Mouse (Mus musculus) liver, embryonic 11.5 days (tissue): Measurements from ENCODE around the gene Sfmbt2. TPM values are rescaled to one million over a fixed set of nuclear protein-coding genes. Genes with fewer than 3 reads are reported as not detected.
A peak's percentile ranks its signal among the peaks of the same experiment; 100 is the strongest.

Experiments used
- ATAC-seq: fragments of 200-750 bp; cut with Nextera tagmentation; replicated peaks from 2 replicates; pipeline ENCODE4 v1.8.0; 2017; ENCODE audit warnings: moderate number of reproducible peaks, mild to moderate bottlenecking, moderate TSS enrichment, moderate library complexity; ENCODE audit not compliant: low FRiP score
- DNase-seq: peaks from one replicate; pipeline ENCODE4 v3.0.0-alpha.2; 2017; ENCODE audit warnings: low spot score
- H3K27ac ChIP-seq: fragments of 300-500 bp; sonication (generic); 2 replicates; pipeline ENCODE4 v1.5.1; 2014; ENCODE audit warnings: mild to moderate bottlenecking, low read depth, low read length, control low read depth
- H3K27me3 ChIP-seq: fragments of 300-500 bp; sonication (generic); replicated peaks from 2 replicates; pipeline ENCODE4 v1.6.1; 2014; ENCODE audit warnings: low read length, mixed read lengths; ENCODE audit not compliant: control insufficient read depth, insufficient read depth
- H3K36me3 ChIP-seq: fragments of 300-500 bp; sonication (generic); 2 replicates; pipeline ENCODE4 v1.6.1; 2014; ENCODE audit warnings: mild to moderate bottlenecking, low read length, moderate library complexity, mixed read lengths; ENCODE audit not compliant: control insufficient read depth, insufficient read depth
- H3K4me1 ChIP-seq: fragments of 300-500 bp; sonication (generic); replicated peaks from 2 replicates; pipeline ENCODE4 v1.6.1; 2014; ENCODE audit warnings: low read length, mixed read lengths; ENCODE audit not compliant: control insufficient read depth, insufficient read depth
- H3K4me2 ChIP-seq: fragments of 300-500 bp; sonication (generic); 2 replicates; pipeline ENCODE4 v1.6.1; 2014; ENCODE audit warnings: mild to moderate bottlenecking, control low read depth, moderate library complexity
- H3K4me3 ChIP-seq: fragments of 300-500 bp; sonication (generic); 2 replicates; pipeline ENCODE4 v1.5.1; 2014; ENCODE audit warnings: low read depth, low read length, control low read depth
- H3K9ac ChIP-seq: fragments of 300-500 bp; sonication (generic); 2 replicates; pipeline ENCODE4 v1.6.1; 2014; ENCODE audit warnings: low read depth, low read length, control low read depth
- H3K9me3 ChIP-seq: fragments of 300-500 bp; sonication (generic); 2 replicates; pipeline ENCODE4 v1.6.1; 2016; ENCODE audit warnings: low read length, inconsistent platforms, mixed read lengths; ENCODE audit not compliant: control insufficient read depth
- WGBS: fragments of 180-500 bp; shearing (Covaris S2); extraction: QIAGEN DNeasy Blood & Tissue Kit; methylation state at CpG from one replicate; pipeline ENCODE4 v1.1.7; 2014; 5-methylcytosine and 5-hydroxymethylcytosine counted together
- polyA plus RNA-seq: library from polyadenylated mRNA; unstranded; fragments of >200 nt; fragmentation: Nextera tagmentation; extraction: Ambion mirVana; gene quantifications from 2 replicates; pipeline ENCODE4 v1.2.1, GENCODE M21; 2014

Sfmbt2 gene
- polyA plus RNA-seq: 1.9 and 2.2 TPM in 2 replicates

GRCm38 (mm10) chr2:10370176-10370575, at the start of gene Sfmbt2:
TSS of gene Sfmbt2 (plus strand) at chr2:10370510.
- no peak for ATAC-seq
- Histone ChIP-seq H3K4me3 (no peak within 1 kb of the TSS; the same call in 1 of the 2 replicates), H3K36me3 (no peaks in the 10 kb centered on the region)

GRCm38 (mm10) chr2:10321093-10321492, 49.2 kb upstream of the Sfmbt2 start:
- DNase-seq (no peak), ATAC-seq (no peak)
- no peaks in the 10 kb centered on the region for H3K9me3 ChIP-seq
- H3K4me2 ChIP-seq: no peak overlapping the region
- no peaks in the 10 kb centered on the region for H3K36me3 ChIP-seq
- no peak overlapping the region for H3K4me3 ChIP-seq
- H3K9ac ChIP-seq: no peak overlapping the region
- H3K27ac ChIP-seq: no peak overlapping the region
- no peaks in the 10 kb centered on the region for H3K27me3 ChIP-seq
- 73% methylated on average over 6 of the region's 6 CpGs for WGBS
- H3K4me1 ChIP-seq: no peaks in the 10 kb centered on the region

More at GRCm38 (mm10) chr2:10370176-10370575, at the start of gene Sfmbt2:
- Histone ChIP-seq H3K4me2 (no peak within 1 kb of the TSS), H3K9ac (no peak within 1 kb of the TSS), H3K9me3 (no peaks in the 10 kb centered on the region), H3K4me1 (no peaks in the 10 kb centered on the region; the same call in 1 of the 2 replicates), H3K27me3 (peaks cover 60% of the 10 kb centered on the region), H3K27ac (no peak within 1 kb of the TSS)
- DNase-seq: peak; percentile 34
- 2% methylated on average over 10 of the region's 10 CpGs for WGBS

GRCm38 (mm10) chr2:10323173-10323572, 47.1 kb upstream of the Sfmbt2 start:
- no peaks in the 10 kb centered on the region for H3K27me3 ChIP-seq
- no peaks in the 10 kb centered on the region for H3K9me3 ChIP-seq
- no peak for ATAC-seq
- no peak overlapping the region for H3K9ac ChIP-seq
- no peak overlapping the region for H3K4me2 ChIP-seq
- H3K36me3 ChIP-seq: no peaks in the 10 kb centered on the region
- 85% methylated on average over 4 of the region's 4 CpGs for WGBS
- no peak overlapping the region for H3K27ac ChIP-seq
- no peak overlapping the region for H3K4me3 ChIP-seq
- no peaks in the 10 kb centered on the region for H3K4me1 ChIP-seq
- DNase-seq: no peak

- H3K27me3 ChIP-seq: no peaks in the 10 kb centered on the region
- no peaks in the 10 kb centered on the region for H3K36me3 ChIP-seq
- H3K4me2 ChIP-seq: no peak overlapping the region
- H3K9me3 ChIP-seq: no peaks in the 10 kb centered on the region
- ATAC-seq (no peak), DNase-seq (no peak)
- no peaks in the 10 kb centered on the region for H3K4me1 ChIP-seq
- H3K4me3 ChIP-seq: no peak overlapping the region
- 72% methylated on average over 4 of the region's 4 CpGs for WGBS
- H3K9ac ChIP-seq: no peak overlapping the region
- H3K27ac ChIP-seq: no peak overlapping the region
These were observed 45.3 kb upstream of the Sfmbt2 start for GRCm38 (mm10) chr2:10324980-10325379.

GRCm38 (mm10) chr2:10330216-10330615, 40.1 kb upstream of the Sfmbt2 start:
- WGBS: 67% methylated on average over 5 of the region's 5 CpGs
- H3K27me3 ChIP-seq: no peaks in the 10 kb centered on the region
- H3K4me1 ChIP-seq: no peaks in the 10 kb centered on the region
- no peaks in the 10 kb centered on the region for H3K9me3 ChIP-seq
- DNase-seq: no peak
- no peak overlapping the region for H3K4me2 ChIP-seq
- ATAC-seq: no peak
- H3K27ac ChIP-seq: no peak overlapping the region
- no peaks in the 10 kb centered on the region for H3K36me3 ChIP-seq
- H3K4me3 ChIP-seq: no peak overlapping the region
- H3K9ac ChIP-seq: no peak overlapping the region

GRCm38 (mm10) chr2:10334299-10334698, 36.0 kb upstream of the Sfmbt2 start:
- Histone ChIP-seq H3K4me2 (no peak overlapping the region), H3K4me1 (no peaks in the 10 kb centered on the region), H3K36me3 (no peaks in the 10 kb centered on the region), H3K27ac (no peak overlapping the region), H3K9me3 (no peaks in the 10 kb centered on the region), H3K4me3 (no peak overlapping the region), H3K27me3 (no peaks in the 10 kb centered on the region), H3K9ac (no peak overlapping the region)
- ATAC-seq (no peak), DNase-seq (no peak)
- WGBS: 37% methylated on average over 6 of the region's 6 CpGs

GRCm38 (mm10) chr2:10335037-10335608, 35.2 kb upstream of the Sfmbt2 start:
- H3K27me3 ChIP-seq: no peaks in the 10 kb centered on the region
- H3K9ac ChIP-seq: no peak overlapping the region
- no peaks in the 10 kb centered on the region for H3K9me3 ChIP-seq
- no peaks in the 10 kb centered on the region for H3K4me1 ChIP-seq
- H3K4me2 ChIP-seq: no peak overlapping the region
- no peaks in the 10 kb centered on the region for H3K36me3 ChIP-seq
- no peak overlapping the region for H3K27ac ChIP-seq
- no peak for ATAC-seq
- 52% methylated on average over 4 of the region's 4 CpGs for WGBS
- no peak overlapping the region for H3K4me3 ChIP-seq
- no peak for DNase-seq

GRCm38 (mm10) chr2:10340022-10340421, 30.3 kb upstream of the Sfmbt2 start:
- H3K4me3 ChIP-seq: no peak overlapping the region
- H3K27ac ChIP-seq: no peak overlapping the region
- no peaks in the 10 kb centered on the region for H3K9me3 ChIP-seq
- no peaks in the 10 kb centered on the region for H3K27me3 ChIP-seq
- no peak overlapping the region for H3K9ac ChIP-seq
- no peak for ATAC-seq
- 95% methylated on average over 1 of the region's 1 CpGs for WGBS
- DNase-seq: no peak
- no peak overlapping the region for H3K4me2 ChIP-seq
- no peaks in the 10 kb centered on the region for H3K4me1 ChIP-seq
- H3K36me3 ChIP-seq: no peaks in the 10 kb centered on the region

GRCm38 (mm10) chr2:10343523-10343922, 26.8 kb upstream of the Sfmbt2 start:
- H3K4me3 ChIP-seq: no peak overlapping the region
- no peak overlapping the region for H3K27ac ChIP-seq
- H3K9me3 ChIP-seq: no peaks in the 10 kb centered on the region
- H3K4me2 ChIP-seq: no peak overlapping the region
- no peak overlapping the region for H3K9ac ChIP-seq
- no peak for ATAC-seq
- H3K27me3 ChIP-seq: no peaks in the 10 kb centered on the region
- DNase-seq: no peak
- no peaks in the 10 kb centered on the region for H3K4me1 ChIP-seq
- H3K36me3 ChIP-seq: no peaks in the 10 kb centered on the region
- 67% methylated on average over 5 of the region's 5 CpGs for WGBS
